Mouse (Mus musculus) CH12.LX (cell line): ENCODE measurements around the gene Gatad2a. TPM values are rescaled to one million over a fixed set of nuclear protein-coding genes. Genes with fewer than 3 reads are reported as not detected.

Source experiments
- DNase-seq: peaks from one replicate; pipeline ENCODE4 v3.0.0-alpha.2; 2013; ENCODE audit errors: extremely low read depth
- H3K27ac ChIP-seq: 2 replicates; pipeline ENCODE4 v1.5.1; 2012; ENCODE audit warnings: low read depth, mild to moderate bottlenecking, control low read depth, moderate library complexity; ENCODE audit not compliant: insufficient read depth
- H3K27me3 ChIP-seq: replicated peaks from 2 replicates; pipeline ENCODE3; 2012; ENCODE audit warnings: inconsistent platforms
- H3K36me3 ChIP-seq, 2 experiments: replicated peaks in 1 of 2; 2 replicates each; pipeline versions ENCODE3 to v1.6.1; 2012; ENCODE audit warnings: inconsistent platforms in 1 of 2, low read length in 1 of 2, mild to moderate bottlenecking in 1 of 2, mixed read lengths in 1 of 2, moderate library complexity in 1 of 2; ENCODE audit not compliant: control insufficient read depth in 1 of 2, insufficient read depth in 1 of 2
- H3K4me1 ChIP-seq, 2 experiments: 2 replicates each; pipeline ENCODE4 v1.6.1; 2012; ENCODE audit warnings: inconsistent platforms in 1 of 2, moderate library complexity in 1 of 2; ENCODE audit not compliant: insufficient read depth in 2 of 2, control insufficient read depth in 1 of 2
- H3K4me2 ChIP-seq: 2 replicates; pipeline ENCODE4 v1.6.1; 2012; ENCODE audit warnings: low read depth, mild to moderate bottlenecking, control low read depth; ENCODE audit not compliant: poor library complexity, insufficient read depth, severe bottlenecking
- H3K4me3 ChIP-seq, 3 experiments: fragments of 150-350 bp in 1 of 3; sonication (generic) in 1 of 3; replicated peaks in 1 of 3; 2 replicates each; pipeline versions ENCODE3 to v1.5.1; 2011 to 2012; ENCODE audit warnings: low read depth in 2 of 3, low read length in 2 of 3, mild to moderate bottlenecking in 2 of 3, moderate library complexity in 2 of 3, control low read depth in 1 of 3, improper control_type of control experiment in 1 of 3, inconsistent platforms in 1 of 3, mixed read lengths in 1 of 3; ENCODE audit not compliant: poor library complexity in 1 of 3
- H3K79me2 ChIP-seq: replicated peaks from 2 replicates; pipeline ENCODE4 v1.6.1; 2012; ENCODE audit warnings: mild to moderate bottlenecking, moderate library complexity; ENCODE audit not compliant: control insufficient read depth, poor library complexity, insufficient read depth, severe bottlenecking; ENCODE audit errors: extremely low read depth
- H3K9ac ChIP-seq: 2 replicates; pipeline ENCODE4 v1.6.1; 2012; ENCODE audit warnings: low read depth, mild to moderate bottlenecking, control low read depth, moderate library complexity; ENCODE audit not compliant: insufficient read depth
- H3K9me3 ChIP-seq: replicated peaks from 2 replicates; pipeline ENCODE3; 2012; ENCODE audit warnings: low read length, inconsistent platforms, mixed read lengths
- CHD2 ChIP-seq: IDR thresholded peaks from 2 replicates; pipeline ENCODE4 v1.6.1; 2011; ENCODE audit warnings: low read length, improper control_type of control experiment
- CTCF ChIP-seq, 2 experiments: IDR thresholded peaks in 1 of 2; conservative IDR thresholded peaks in 1 of 2; 2 replicates each; pipeline ENCODE4 v1.5.1; 2011 to 2012; ENCODE audit warnings: low read depth in 2 of 2, low read length in 2 of 2, improper control_type of control experiment in 1 of 2, inconsistent platforms in 1 of 2, mild to moderate bottlenecking in 1 of 2, moderate library complexity in 1 of 2
- E2F4 ChIP-seq: IDR thresholded peaks from 2 replicates; pipeline ENCODE4 v1.6.1; 2011; ENCODE audit warnings: low read depth, low read length, improper control_type of control experiment; ENCODE audit not compliant: insufficient replicate concordance
- ELF1 ChIP-seq: IDR thresholded peaks from 2 replicates; pipeline ENCODE4 v1.6.1; 2014; ENCODE audit warnings: low read depth, mild to moderate bottlenecking, inconsistent platforms, low read length, improper control_type of control experiment
- ETS1 ChIP-seq: conservative IDR thresholded peaks from 2 replicates; pipeline ENCODE4 v1.6.1; 2012; ENCODE audit warnings: low read depth, mild to moderate bottlenecking, inconsistent platforms, low read length, improper control_type of control experiment, moderate library complexity
- GABPA ChIP-seq: IDR thresholded peaks from 2 replicates; pipeline ENCODE4 v1.6.1; 2012; ENCODE audit warnings: low read depth, low read length, improper control_type of control experiment, inconsistent platforms; ENCODE audit not compliant: insufficient replicate concordance
- HCFC1 ChIP-seq: IDR thresholded peaks from 2 replicates; pipeline ENCODE4 v1.6.1; 2012; ENCODE audit warnings: low read depth, mild to moderate bottlenecking, inconsistent platforms, low read length, improper control_type of control experiment
- JUN ChIP-seq: IDR thresholded peaks from 2 replicates; pipeline ENCODE4 v1.6.1; 2011; ENCODE audit warnings: low read depth, mild to moderate bottlenecking, low read length, improper control_type of control experiment, moderate library complexity; ENCODE audit not compliant: insufficient read depth
- MAZ ChIP-seq: IDR thresholded peaks from 2 replicates; pipeline ENCODE4 v1.6.1; 2012; ENCODE audit warnings: low read depth, mild to moderate bottlenecking, inconsistent platforms, low read length, improper control_type of control experiment, moderate library complexity
- MEF2A ChIP-seq: IDR thresholded peaks from 2 replicates; pipeline ENCODE4 v1.6.1; 2014; ENCODE audit warnings: low read depth, mild to moderate bottlenecking, inconsistent platforms, low read length, improper control_type of control experiment, borderline replicate concordance
- MXI1 ChIP-seq: IDR thresholded peaks from 2 replicates; pipeline ENCODE4 v1.6.1; 2011; ENCODE audit warnings: mild to moderate bottlenecking, low read depth, low read length, improper control_type of control experiment
- NRF1 ChIP-seq: IDR thresholded peaks from 2 replicates; pipeline ENCODE4 v1.6.1; 2014; ENCODE audit warnings: low read depth, mild to moderate bottlenecking, inconsistent platforms, low read length, improper control_type of control experiment, moderate library complexity
- PAX5 ChIP-seq: IDR thresholded peaks from 2 replicates; pipeline ENCODE4 v1.6.1; 2012; ENCODE audit warnings: low read length, inconsistent platforms, mixed read lengths
- POLR2A ChIP-seq: IDR thresholded peaks from 2 replicates; pipeline ENCODE4 v1.6.1; 2011; ENCODE audit warnings: low read depth, mild to moderate bottlenecking, improper control_type of control experiment, low read length
- RAD21 ChIP-seq: IDR thresholded peaks from 2 replicates; pipeline ENCODE4 v1.6.1; 2011; ENCODE audit warnings: low read depth, mild to moderate bottlenecking, low read length, improper control_type of control experiment, moderate library complexity
- RCOR1 ChIP-seq: conservative IDR thresholded peaks from 2 replicates; pipeline ENCODE4 v1.6.1; 2012; ENCODE audit warnings: low read depth, mild to moderate bottlenecking, inconsistent platforms, low read length, improper control_type of control experiment
- UBTF ChIP-seq: IDR thresholded peaks from 2 replicates; pipeline ENCODE4 v1.6.1; 2012; ENCODE audit warnings: low read depth, mild to moderate bottlenecking, inconsistent platforms, low read length, improper control_type of control experiment, moderate library complexity
- USF2 ChIP-seq: conservative IDR thresholded peaks from 2 replicates; pipeline ENCODE4 v1.6.1; 2011; ENCODE audit warnings: low read depth, low read length, improper control_type of control experiment
- ZKSCAN1 ChIP-seq: IDR thresholded peaks from 2 replicates; pipeline ENCODE4 v1.6.1; 2012; ENCODE audit warnings: low read depth, inconsistent platforms, low read length, improper control_type of control experiment, borderline replicate concordance
- ZNF384 ChIP-seq: IDR thresholded peaks from 2 replicates; pipeline ENCODE4 v1.6.1; 2012; ENCODE audit warnings: low read depth, low read length, improper control_type of control experiment, inconsistent platforms
- dilution Hi-C: fragments of 300-500 bp; cut with MboI; formaldehyde crosslinking; loops from 2 replicates; pipeline ENCODE4 v1.14.3; 2020; ENCODE audit warnings: low sequenced_read_pairs; ENCODE audit not compliant: extremely low pct_unique_long_range_greater_than_20kb, extremely low pct_ligation_motif_present
- in situ Hi-C: fragments of 300-500 bp; cut with MboI; formaldehyde crosslinking; loops from 3 replicates; pipeline ENCODE4 v1.14.3; 2019; ENCODE audit warnings: low sequenced_read_pairs, low pct_ligation_motif_present, low pct_unique_long_range_greater_than_20kb, mixed read lengths
- polyA plus RNA-seq: library from polyadenylated mRNA; unstranded; fragments of >175 nt; gene quantifications from 2 replicates; pipeline ENCODE4 v1.2.1, GENCODE M21; 2012; ENCODE audit warnings: low read depth; ENCODE audit not compliant: insufficient read length
- total RNA-seq, 2 experiments: library from RNA; depleted of rRNA; stranded (reverse); fragments of 300-350 nt in 1 of 2; fragments of >200 nt in 1 of 2; gene quantifications; 2 replicates each; pipeline ENCODE4 v1.2.3; 2012 to 2014

Gatad2a gene
- total and polyA plus RNA-seq, 3 experiments, result 35.7 to 95.1 (median 70.8) TPM

DNA sequence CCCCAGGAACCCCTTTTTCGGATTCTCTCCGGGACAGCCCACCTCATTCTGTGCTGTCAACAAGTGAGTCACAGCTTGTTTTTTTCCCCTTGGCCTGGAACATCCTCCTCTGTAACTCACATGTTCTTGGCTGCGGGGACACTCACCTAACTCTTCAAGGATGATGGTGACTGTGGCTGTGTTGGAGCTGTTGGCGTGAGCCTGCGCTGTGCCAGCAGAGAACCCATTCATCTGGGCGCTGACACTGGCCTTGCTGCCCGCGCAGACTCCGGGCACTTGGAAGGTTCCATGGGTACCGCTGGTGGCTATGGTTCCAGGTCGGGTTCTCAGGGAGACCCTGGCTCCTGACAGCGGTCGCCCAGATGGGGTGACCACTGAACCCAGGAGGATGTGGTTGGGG lies 112.0 kb downstream of the Gatad2a start:
- H3K27me3 ChIP-seq, result no peaks in the 10 kb centered on the region
- H3K27ac ChIP-seq, result no peak overlapping the region
- no peak overlapping the region for H3K4me2 ChIP-seq
- DNase-seq, result no peak
- in situ Hi-C loops, result no loop called here
- peaks cover 3 to 39% of the 10 kb centered on the region in 2 experiments for H3K36me3 ChIP-seq
- peaks cover 31% of the 10 kb centered on the region for H3K9me3 ChIP-seq
- peaks cover 2 to 13% of the 10 kb centered on the region in 2 experiments; a peak in 2 of 4 replicates for H3K4me1 ChIP-seq
- no peaks in the 10 kb centered on the region for H3K79me2 ChIP-seq
- no peak overlapping the region for H3K4me3 ChIP-seq
- dilution Hi-C loops, result no loop called here
- no peak overlapping the region for H3K9ac ChIP-seq
- no peak for TF ChIP-seq NRF1
- no peak for TF ChIP-seq USF2
- TF ChIP-seq MEF2A, result no peak
- TF ChIP-seq MAZ, result no peak
- TF ChIP-seq JUN, result no peak
- TF ChIP-seq ETS1, result no peak
- TF ChIP-seq, all 38 proteins: peak for 0

DNA sequence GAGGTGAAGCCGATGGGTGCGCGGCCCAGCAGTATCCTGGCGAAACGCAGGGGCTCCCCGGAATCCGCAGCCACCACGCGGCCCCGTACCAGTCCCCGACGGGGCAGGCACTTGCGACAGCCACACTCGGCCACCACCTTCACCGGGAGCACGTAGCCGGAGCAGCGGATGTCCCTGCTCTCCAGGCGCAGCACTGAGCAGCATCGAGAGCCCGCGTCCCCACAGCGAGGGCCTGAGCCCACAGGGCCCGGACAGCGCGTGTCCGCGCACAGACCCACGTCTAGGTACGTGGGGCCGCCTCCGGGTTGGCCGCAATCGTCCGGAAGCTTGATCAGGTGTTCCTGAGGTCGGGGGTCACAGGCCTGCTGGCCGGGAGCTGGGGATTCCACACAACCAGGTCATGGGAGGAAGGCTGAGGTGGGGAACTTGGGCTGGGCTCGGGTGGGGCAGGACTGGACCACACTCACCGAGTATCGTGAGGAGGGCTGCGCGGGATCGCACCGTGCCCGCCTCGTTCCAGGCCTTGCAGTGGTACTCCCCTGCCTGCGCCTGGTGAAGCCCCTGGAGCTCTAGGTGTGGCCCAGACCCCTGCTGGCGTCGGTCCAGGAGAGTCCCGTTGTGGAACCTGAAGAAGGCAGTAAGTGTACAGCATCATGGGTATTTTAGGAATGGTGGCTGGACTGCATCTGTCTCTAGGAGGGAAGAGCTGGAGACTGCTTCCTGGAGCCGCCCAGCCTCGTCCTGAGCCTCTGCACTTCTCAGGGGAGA lies 113.2 kb downstream of the Gatad2a start:
- H3K4me3 ChIP-seq, result no peak overlapping the region
- peaks cover 0 to 5% of the 10 kb centered on the region in 2 experiments; a peak in 1 of 4 replicates for H3K4me1 ChIP-seq
- no peaks in the 10 kb centered on the region for H3K27me3 ChIP-seq
- no peaks in the 10 kb centered on the region for H3K79me2 ChIP-seq
- no peak overlapping the region for H3K9ac ChIP-seq
- no peak overlapping the region for H3K27ac ChIP-seq
- peaks cover 0 to 28% of the 10 kb centered on the region in 2 experiments for H3K36me3 ChIP-seq
- TF ChIP-seq ETS1, result no peak
- TF ChIP-seq ELF1, result no peak
- no peak for TF ChIP-seq PAX5
- no peak for TF ChIP-seq UBTF
- no peak for TF ChIP-seq MXI1
- TF ChIP-seq CHD2, result no peak
- no peak for TF ChIP-seq RCOR1
- TF ChIP-seq CTCF (conservative IDR thresholded peaks at IDR 0.05 in 1 of 2, IDR thresholded peaks at IDR 0.05 in 1 of 2; ENCODE audit: low read depth in 2 of 2, low read length in 2 of 2), result no peak
- no peak for TF ChIP-seq NRF1
- no peak for TF ChIP-seq MEF2A
- TF ChIP-seq RAD21, result no peak
- TF ChIP-seq HCFC1, result no peak
- TF ChIP-seq POLR2A, result no peak
- no peak for TF ChIP-seq E2F4
- no peak for TF ChIP-seq ZKSCAN1
- TF ChIP-seq ZNF384, result no peak
- no peak for TF ChIP-seq GABPA
- no peak for TF ChIP-seq JUN
- DNase-seq, result no peak
- in situ Hi-C loops (no loop called here), dilution Hi-C loops (no loop called here)
- peaks cover 31% of the 10 kb centered on the region for H3K9me3 ChIP-seq
- H3K4me2 ChIP-seq, result no peak overlapping the region
